Mouse (Mus musculus): ENCODE data around the gene Fnbp1.

Gene Fnbp1

GRCm38 (mm10) chr2:31124694-31125093 lies 17.1 kb downstream of the Fnbp1 start:
- no peak for DNase-seq (ENCODE audit: low read depth, low spot score)

- DNase-seq (ENCODE audit: low read depth, low spot score): no peak
These were observed 18.3 kb downstream of the Fnbp1 start for GRCm38 (mm10) chr2:31123493-31123892.

- no peak for DNase-seq (ENCODE audit: low read depth, low spot score)
These were observed 19.0 kb downstream of the Fnbp1 start for GRCm38 (mm10) chr2:31122806-31123205.

DNA sequence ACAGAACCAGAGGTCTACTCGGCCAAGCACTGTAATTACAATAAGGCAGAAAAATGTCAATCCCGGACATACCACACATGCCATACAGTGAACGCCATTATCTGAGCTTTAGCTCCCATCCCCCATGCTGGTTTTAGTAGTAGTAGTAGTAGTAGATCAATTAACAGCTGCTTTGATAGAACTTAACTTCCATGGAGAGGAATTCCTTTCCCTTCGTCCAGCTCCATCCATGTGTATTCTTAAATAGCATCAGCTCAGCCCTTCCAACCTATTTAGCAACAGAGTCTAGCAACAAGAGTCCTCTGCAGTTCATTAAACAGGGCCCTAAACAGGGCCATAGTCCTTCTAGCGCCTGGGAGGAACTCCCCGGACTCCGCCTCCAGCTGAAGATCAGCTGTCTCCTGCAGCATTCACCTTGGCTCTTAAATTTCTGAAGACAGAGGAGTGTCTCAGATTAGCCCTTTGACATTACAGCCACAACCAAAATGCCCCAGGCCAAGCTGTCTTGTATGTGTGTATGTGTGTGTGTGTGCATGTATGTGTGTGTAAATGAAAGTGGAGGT lies 20.6 kb downstream of the Fnbp1 start:
- DNase-seq (ENCODE audit: low read depth, low spot score): no peak

- no peak for DNase-seq (ENCODE audit: low read depth, low spot score)
These were observed 22.0 kb downstream of the Fnbp1 start for GRCm38 (mm10) chr2:31119795-31120194.

DNA sequence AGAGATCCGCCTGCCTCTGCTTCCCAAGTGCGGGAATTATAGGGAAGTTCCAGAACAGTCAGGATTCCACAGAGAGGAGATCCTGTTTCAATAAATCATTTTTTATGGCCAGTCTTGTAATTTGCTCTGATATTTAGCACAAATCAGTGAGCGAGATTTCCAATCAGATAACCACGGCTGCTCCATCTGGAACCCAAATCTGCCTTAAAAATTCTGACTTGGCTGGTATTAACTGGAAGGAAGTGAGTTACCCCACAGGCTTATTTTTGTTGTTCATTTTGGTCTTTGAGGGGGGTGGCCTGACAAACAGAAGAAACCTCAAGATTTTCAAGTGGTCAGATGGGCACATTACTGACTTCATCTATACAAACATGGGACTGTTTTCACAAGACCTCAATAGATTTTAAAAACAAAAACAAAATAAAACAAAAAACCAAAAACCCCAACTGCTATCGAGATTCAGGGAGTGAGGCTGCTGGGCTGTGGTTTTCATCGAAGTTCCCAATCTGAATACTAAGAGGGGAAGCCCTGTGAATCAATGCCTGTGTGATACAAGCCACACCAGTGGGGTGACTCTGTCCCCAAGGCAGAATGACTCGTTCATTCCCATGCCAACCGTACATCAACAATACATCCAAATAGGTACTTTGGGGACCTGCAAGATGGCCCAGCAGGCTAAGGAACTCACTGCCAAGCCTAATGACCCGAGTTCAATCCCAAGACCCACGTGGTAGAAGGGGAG lies 23.0 kb downstream of the Fnbp1 start:
- DNase-seq (ENCODE audit: low read depth, low spot score): no peak

- DNase-seq (ENCODE audit: low read depth, low spot score): no peak
These were observed 23.6 kb downstream of the Fnbp1 start for GRCm38 (mm10) chr2:31118211-31118610.

DNA sequence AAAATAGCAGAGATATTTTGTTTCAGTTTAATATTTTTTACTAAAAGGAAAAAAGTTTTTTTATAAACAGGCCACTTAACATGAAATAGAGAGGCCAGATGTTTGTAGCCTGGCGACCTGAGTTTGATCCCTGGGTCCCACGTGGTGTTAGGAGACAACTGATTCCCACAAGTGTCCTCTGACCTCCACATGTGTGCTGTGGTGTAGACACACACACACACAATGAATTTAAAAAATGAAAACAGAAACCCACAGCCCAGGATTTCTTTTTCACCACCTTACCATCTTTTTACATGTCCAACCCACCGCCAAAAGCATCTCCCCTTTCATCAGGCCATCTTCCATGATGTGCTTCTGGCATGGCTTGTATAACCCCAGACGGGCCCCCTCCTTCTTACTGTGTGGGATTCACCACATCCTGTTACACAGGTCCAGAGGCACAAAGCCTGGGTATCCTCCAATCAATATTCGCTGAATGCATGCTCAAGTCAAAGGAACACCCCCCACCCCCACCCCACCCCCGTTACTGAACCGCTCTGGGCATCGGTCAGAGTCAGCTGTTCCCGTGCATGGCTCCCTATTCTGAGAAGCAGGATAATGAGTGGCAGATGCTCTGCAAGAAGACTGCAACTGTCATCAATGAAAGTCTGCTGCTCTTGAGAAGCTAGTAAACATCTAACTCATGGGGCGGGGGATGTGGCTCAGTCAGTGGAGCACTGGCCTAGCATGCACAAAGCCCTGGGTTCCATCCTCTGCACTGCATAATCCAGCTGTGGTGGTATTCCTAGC lies 25.7 kb downstream of the Fnbp1 start:
- no peak for DNase-seq (ENCODE audit: low read depth, low spot score)

DNA sequence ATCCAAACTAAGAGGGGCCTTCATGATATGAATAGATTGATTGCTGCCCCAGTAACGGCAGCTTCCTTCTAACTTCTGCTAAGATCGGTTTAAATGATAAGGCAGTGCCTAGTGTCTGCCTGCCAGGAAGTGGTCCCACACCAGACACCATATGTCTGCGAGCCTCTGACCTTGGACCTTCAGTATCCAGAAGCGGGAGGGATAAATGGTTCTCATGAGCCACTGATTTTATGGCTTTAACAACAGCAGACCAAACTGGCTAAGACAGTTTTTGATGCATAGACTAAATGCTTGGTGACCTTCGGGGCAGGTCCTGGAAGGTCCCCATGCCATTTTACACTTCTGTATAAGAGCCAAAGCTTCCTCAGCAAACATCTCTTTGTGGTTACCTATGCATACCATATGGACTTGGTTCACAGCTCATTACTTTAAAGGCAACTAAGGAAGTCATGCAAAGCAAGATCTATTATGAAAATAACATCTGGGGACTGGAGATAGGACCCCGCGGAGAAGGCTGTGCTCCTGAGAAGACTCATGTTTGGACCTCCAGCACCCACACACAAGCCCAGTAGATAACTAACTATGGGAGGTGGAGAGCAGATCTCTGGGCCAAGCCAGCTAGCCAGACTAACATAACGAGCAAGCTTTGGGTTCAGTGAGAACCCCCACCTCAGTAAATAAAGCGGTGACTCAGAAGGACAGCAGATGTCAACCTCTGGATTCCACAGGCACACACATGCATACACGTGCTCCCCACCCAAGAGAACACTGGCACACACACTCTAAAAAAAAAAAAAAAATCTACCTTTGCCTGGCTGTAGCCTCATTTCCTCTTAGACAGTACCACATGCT lies 26.5 kb downstream of the Fnbp1 start:
- DNase-seq (ENCODE audit: low read depth, low spot score): no peak

GRCm38 (mm10) chr2:31114205-31114604 lies 27.6 kb downstream of the Fnbp1 start:
- no peak for DNase-seq (ENCODE audit: low read depth, low spot score)

DNA sequence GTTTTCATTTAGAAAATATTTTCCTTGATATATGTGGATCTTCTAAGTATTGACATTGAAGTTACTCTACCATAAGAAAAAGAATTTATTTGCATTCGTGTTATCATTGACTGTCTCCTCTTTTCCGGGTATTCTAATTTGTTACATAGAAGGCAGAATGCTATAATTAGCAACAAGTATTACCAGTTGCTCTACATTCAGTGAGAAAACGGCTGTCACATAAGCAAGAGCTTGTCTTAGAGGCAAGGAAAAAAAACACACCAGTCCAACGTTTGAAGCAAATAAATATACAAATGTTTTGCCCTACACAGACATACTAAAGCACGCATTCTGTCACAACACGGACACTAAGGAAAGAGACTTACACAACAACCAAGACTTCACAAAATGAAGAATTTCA lies 30.1 kb downstream of the Fnbp1 start:
- DNase-seq (ENCODE audit: low read depth, low spot score): no peak

- DNase-seq (ENCODE audit: low read depth, low spot score): no peak
These were observed 31.8 kb downstream of the Fnbp1 start for GRCm38 (mm10) chr2:31109960-31110548.

DNA sequence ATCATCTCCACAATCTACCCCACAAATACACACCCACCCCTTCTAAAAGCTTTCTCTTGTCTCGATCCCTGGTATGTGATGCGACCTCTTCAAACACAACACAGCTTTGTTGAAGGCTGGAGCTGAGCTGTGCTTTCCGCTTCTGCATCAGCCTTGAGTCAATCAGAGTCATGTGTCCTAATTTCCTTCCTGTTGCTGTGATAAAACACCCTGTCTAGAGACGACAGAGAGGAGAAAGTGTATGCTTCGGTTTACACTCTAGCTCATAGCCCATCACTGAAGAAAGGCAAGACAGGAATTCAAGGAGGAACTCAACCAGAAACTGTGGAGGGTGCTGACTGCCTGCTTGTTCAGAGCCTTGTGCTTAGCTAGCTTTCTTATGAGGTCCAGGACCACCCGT lies 33.6 kb downstream of the Fnbp1 start:
- no peak for DNase-seq (ENCODE audit: low read depth, low spot score)

- DNase-seq (ENCODE audit: low read depth, low spot score): no peak
These were observed 35.0 kb downstream of the Fnbp1 start for GRCm38 (mm10) chr2:31106621-31107320.

GRCm38 (mm10) chr2:31106004-31106403 lies 35.8 kb downstream of the Fnbp1 start:
- DNase-seq (ENCODE audit: low read depth, low spot score): no peak

DNA sequence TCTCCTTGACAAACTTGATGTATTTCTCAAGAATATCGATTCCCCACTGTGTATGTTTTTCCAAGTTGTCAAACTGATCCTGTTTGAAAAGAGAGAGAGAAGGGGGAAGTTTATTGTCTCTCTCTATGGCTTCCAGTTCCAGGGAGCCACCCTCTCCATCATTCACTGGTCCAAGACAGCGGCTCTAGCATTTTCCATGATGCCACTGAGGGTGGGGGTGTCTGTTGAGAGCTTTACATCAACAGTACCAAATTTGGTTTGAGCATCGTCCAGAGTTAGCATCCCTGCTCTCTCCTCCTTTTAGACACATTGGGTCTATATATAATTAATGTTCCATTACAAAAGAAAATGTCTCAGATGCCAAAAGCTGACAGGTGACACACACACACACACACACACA lies 36.5 kb downstream of the Fnbp1 start:
- DNase-seq (ENCODE audit: low read depth, low spot score): no peak

- no peak for DNase-seq (ENCODE audit: low read depth, low spot score)
These were observed 38.5 kb downstream of the Fnbp1 start for GRCm38 (mm10) chr2:31103321-31103720.

DNA sequence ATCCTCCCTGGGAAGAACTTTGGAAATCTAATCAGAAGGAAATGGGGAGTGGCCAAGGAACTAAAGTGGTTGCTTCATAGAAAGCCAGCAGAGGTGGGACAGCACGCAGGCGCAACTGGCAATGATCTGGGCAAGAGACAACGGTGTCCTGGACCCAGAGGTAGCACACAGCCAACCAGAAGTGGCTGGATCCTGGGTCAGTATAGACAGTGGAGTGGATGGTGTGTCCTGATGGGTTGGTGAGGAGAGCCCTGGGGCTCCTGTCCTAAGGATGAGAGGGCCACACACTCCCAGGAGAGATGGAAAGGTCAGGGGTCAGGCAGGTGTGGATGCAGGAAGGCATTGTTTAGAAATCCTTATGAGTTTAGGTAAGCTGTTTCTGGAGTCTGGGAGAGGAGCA lies 40.5 kb downstream of the Fnbp1 start:
- no peak for DNase-seq (ENCODE audit: low read depth, low spot score)

- DNase-seq (ENCODE audit: low read depth, low spot score): no peak
These were observed 42.7 kb downstream of the Fnbp1 start for GRCm38 (mm10) chr2:31099079-31099478.

DNA sequence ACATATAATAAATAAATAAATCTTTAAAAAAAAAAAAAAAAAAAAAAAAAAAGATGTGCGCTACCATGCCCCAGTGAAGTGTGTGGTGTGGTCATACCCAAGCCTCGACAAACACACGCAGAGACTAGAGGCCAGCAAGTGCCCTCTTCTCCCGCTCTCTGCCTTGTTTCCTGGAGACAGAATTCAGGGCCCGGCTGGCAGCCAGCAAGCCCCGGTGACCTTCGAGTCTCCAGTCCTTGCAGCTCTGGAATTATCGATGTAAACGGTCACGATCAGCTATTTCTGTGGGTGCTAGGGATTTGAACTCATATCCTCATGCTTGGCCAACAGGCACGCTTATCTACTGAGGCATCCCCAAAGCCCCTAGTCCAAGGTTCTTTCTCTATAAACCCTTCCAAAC lies 43.2 kb downstream of the Fnbp1 start:
- DNase-seq (ENCODE audit: low read depth, low spot score): no peak

GRCm38 (mm10) chr2:31097276-31097675 lies 44.5 kb downstream of the Fnbp1 start:
- no peak for DNase-seq (ENCODE audit: low read depth, low spot score)

Data from embryo, embryonic 11.5 days (tissue).